8 mouse cellular contexts compared by ENCODE assay signal in the genomic region with DNA sequence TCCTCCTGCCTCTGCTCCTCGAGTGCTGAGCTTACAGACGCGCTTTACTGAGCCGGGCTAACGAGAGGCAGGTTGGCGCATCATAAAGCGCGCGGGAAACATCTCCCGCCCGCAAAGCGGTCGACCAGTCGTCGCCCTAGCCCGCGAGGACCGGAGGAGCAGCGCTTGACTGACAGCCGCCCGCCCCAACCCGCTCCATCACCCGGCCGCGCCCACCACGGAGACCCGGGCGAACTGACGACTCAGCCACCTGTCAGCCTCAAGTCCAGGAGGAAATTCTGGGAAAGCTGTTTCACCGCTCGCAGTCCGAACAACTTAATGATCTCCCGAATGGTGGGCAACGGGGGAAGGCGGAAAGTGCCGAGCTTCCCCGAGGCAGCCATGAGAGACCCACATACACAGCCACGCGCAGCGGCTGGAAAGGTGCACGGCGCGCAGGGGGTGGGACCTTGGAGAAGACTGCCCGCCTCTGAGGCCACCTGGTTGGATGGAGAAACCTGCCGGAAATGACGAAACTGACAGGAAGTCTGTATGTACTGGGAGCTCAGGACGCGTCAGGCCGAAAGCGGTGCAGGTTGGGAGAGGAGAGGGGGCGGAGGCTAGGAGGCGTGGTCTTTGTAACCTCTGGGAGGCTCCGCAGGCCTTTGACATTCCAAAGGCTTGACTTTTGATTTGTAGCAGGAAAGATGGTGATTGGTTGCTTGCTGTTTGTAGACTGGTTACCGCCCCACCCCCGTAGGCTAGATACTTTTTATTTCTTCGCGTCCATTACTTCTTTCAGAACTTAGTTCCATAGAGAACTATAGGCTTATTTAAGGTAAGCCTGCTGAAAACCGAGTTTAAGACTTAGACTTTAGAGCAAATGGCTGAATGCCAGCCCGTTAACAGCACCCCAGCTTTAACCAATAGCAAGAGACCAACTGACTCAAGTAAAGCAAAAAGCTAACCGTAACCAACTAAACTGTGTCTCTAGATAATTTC. TPM values are rescaled to one million over a fixed set of nuclear protein-coding genes. Genes with fewer than 3 reads are reported as not detected.
DNase-seq lines count a peak whose midpoint lies in the region; ATAC-seq and TF ChIP-seq lines count a peak whose summit lies in the region.

A gene (minus strand): TSS at position 451 of the 981 bp plus-strand sequence.

- peak within 1 kb of the TSS; percentile 81 for H3K27ac ChIP-seq in bone marrow, adult 2 months (ENCODE audit: control insufficient read depth, insufficient read depth, low read depth, low read length, poor library complexity)
- peak within 1 kb of the TSS; percentile 91 for H3K27ac ChIP-seq in embryonic facial prominence, embryonic 15.5 days (replicated peaks)
- H3K27ac ChIP-seq in limb, embryonic 14.5 days (replicated peaks; ENCODE audit: low read depth, low read length), result peak within 1 kb of the TSS; percentile 87
- peak within 1 kb of the TSS; percentile 79 for H3K27ac ChIP-seq in midbrain, postnatal 0 days (ENCODE audit: low read depth, low read length)

- peak; percentile 100 for DNase-seq in 416B (ENCODE audit: low read depth)
- peak; percentile 98 for DNase-seq in heart, adult 8-10 months (ENCODE audit: low spot score)
- DNase-seq in kidney, adult 9 months, result peak; percentile 99
- peak; percentile 100 for DNase-seq in limb, embryonic 14.5 days (ENCODE audit: low spot score)
- peak; percentile 100 for DNase-seq in midbrain, postnatal 0 days (ENCODE audit: low spot score)
- peak; percentile 89 to 94 for DNase-seq in spleen, postnatal 14 days (ENCODE audit: low spot score in 2 of 2)

- H3K9me3 ChIP-seq in embryonic facial prominence, embryonic 15.5 days (replicated peaks), result no peaks in the 10 kb centered on the region
- no peaks in the 10 kb centered on the region for H3K9me3 ChIP-seq in limb, embryonic 14.5 days (ENCODE audit: control insufficient read depth, low read length)
- no peaks in the 10 kb centered on the region for H3K9me3 ChIP-seq in midbrain, postnatal 0 days (ENCODE audit: low read length)

- peak within 1 kb of the TSS; percentile 28 for H3K9ac ChIP-seq in embryonic facial prominence, embryonic 15.5 days
- peak within 1 kb of the TSS; percentile 59 for H3K9ac ChIP-seq in limb, embryonic 14.5 days (ENCODE audit: low read depth, low read length, severe bottlenecking)
- H3K9ac ChIP-seq in midbrain, postnatal 0 days (replicated peaks; ENCODE audit: low read length, poor library complexity, severe bottlenecking), result peak within 1 kb of the TSS; percentile 62

- no peaks in the 10 kb centered on the region for H3K36me3 ChIP-seq in embryonic facial prominence, embryonic 15.5 days
- H3K36me3 ChIP-seq in limb, embryonic 14.5 days (ENCODE audit: control insufficient read depth, insufficient read depth, low read length), result no peaks in the 10 kb centered on the region
- H3K36me3 ChIP-seq in midbrain, postnatal 0 days (ENCODE audit: insufficient read depth, low read length), result no peaks in the 10 kb centered on the region

- H3K4me1 ChIP-seq in bone marrow, adult 2 months (ENCODE audit: control insufficient read depth, insufficient read depth, low read length), result no peaks in the 10 kb centered on the region
- H3K4me1 ChIP-seq in embryonic facial prominence, embryonic 15.5 days, result peaks cover 7% of the 10 kb centered on the region; the same call in 1 of the 2 replicates
- peaks cover 10% of the 10 kb centered on the region for H3K4me1 ChIP-seq in limb, embryonic 14.5 days (ENCODE audit: control insufficient read depth, insufficient read depth, low read length)
- 0 out of 2 replicates have a peak, but pooled peaks cover 2% of the 10 kb centered on the region for H3K4me1 ChIP-seq in midbrain, postnatal 0 days (ENCODE audit: insufficient read depth, low read length)

- peak within 1 kb of the TSS; percentile 58 for H3K4me2 ChIP-seq in embryonic facial prominence, embryonic 15.5 days (replicated peaks)
- peak within 1 kb of the TSS; percentile 65 for H3K4me2 ChIP-seq in limb, embryonic 14.5 days (replicated peaks; ENCODE audit: low read depth, low read length, severe bottlenecking)
- H3K4me2 ChIP-seq in midbrain, postnatal 0 days (ENCODE audit: low read depth, low read length, poor library complexity, severe bottlenecking), result peak within 1 kb of the TSS; percentile 66

- H3K27me3 ChIP-seq in embryonic facial prominence, embryonic 15.5 days, result no peaks in the 10 kb centered on the region
- H3K27me3 ChIP-seq in limb, embryonic 14.5 days (ENCODE audit: control insufficient read depth, insufficient read depth, low read length), result no peaks in the 10 kb centered on the region
- no peaks in the 10 kb centered on the region for H3K27me3 ChIP-seq in midbrain, postnatal 0 days (ENCODE audit: insufficient read depth, low read length)

- TF ChIP-seq CTCF in bone marrow, adult 2 months (IDR thresholded peaks at IDR 0.05; ENCODE audit: control insufficient read depth, insufficient read depth, low read length), result no peak
- no peak for TF ChIP-seq CTCF in midbrain, postnatal 0 days (IDR thresholded peaks at IDR 0.05)

- ATAC-seq in embryonic facial prominence, embryonic 15.5 days (ENCODE audit: insufficient number of reproducible peaks, low FRiP score, low TSS enrichment, low read depth), result peak; percentile 100
- ATAC-seq in limb, embryonic 14.5 days (ENCODE audit: low FRiP score, low read depth), result peak; percentile 99
- peak; percentile 99 for ATAC-seq in midbrain, postnatal 0 days (ENCODE audit: low FRiP score)

- 1% methylated on average over 60 of the region's 60 CpGs for WGBS in bone marrow, adult 2 months
- WGBS in embryonic facial prominence, embryonic 15.5 days, result 1% methylated on average over 60 of the region's 60 CpGs
- under 1% methylated on average over 59 of the region's 60 CpGs for WGBS in limb, embryonic 14.5 days
- WGBS in midbrain, postnatal 0 days, result under 1% methylated on average over 59 of the region's 60 CpGs

- TF ChIP-seq POLR2A in bone marrow, adult 2 months (IDR thresholded peaks at IDR 0.05; ENCODE audit: borderline replicate concordance, control insufficient read depth, low read depth, low read length), result peak; percentile 49; the same call in 1 of the 2 replicates
- peak; percentile 46; the same call in 1 of the 2 replicates for TF ChIP-seq POLR2A in limb, embryonic 14.5 days (IDR thresholded peaks at IDR 0.05; ENCODE audit: borderline replicate concordance, extremely low read depth, insufficient read depth, insufficient read length)

- peak within 1 kb of the TSS; percentile 90 for H3K4me3 ChIP-seq in bone marrow, adult 2 months (replicated peaks; ENCODE audit: control insufficient read depth, low read depth, low read length)
- H3K4me3 ChIP-seq in embryonic facial prominence, embryonic 15.5 days (replicated peaks), result peak within 1 kb of the TSS; percentile 84
- peak within 1 kb of the TSS; percentile 47 for H3K4me3 ChIP-seq in limb, embryonic 14.5 days (replicated peaks; ENCODE audit: low read length)
- H3K4me3 ChIP-seq in midbrain, postnatal 0 days (ENCODE audit: low read depth, low read length), result peak within 1 kb of the TSS; percentile 56

RNA-seq across cellular contexts. Expression of the gene that starts here (rescaled TPM):
- polyA plus RNA-seq in bone marrow, adult 2 months (2011; ENCODE audit: insufficient read depth, insufficient read length, low replicate concordance, missing spikeins), result 5.6 and 5.8 TPM in 2 replicates
- 13.1 and 14.1 TPM in 2 replicates for polyA plus RNA-seq in embryonic facial prominence, embryonic 15.5 days (2015; fragmentation: Nextera tagmentation; extraction: Ambion mirVana)
- 10 to 100 TPM; 10.4 to 12.6 (median 11.9) TPM for total RNA-seq in heart, adult 8-10 months (2022)
- 11.0 and 16.3 TPM in 2 replicates for polyA plus RNA-seq in limb, embryonic 14.5 days (2012; rRNA removed)
- 17.2 and 18.0 TPM in 2 replicates for polyA plus RNA-seq in limb, embryonic 14.5 days (2014; fragmentation: Nextera tagmentation; extraction: Ambion mirVana)
- 9.6 and 12.4 TPM in 2 replicates for total RNA-seq in midbrain, postnatal 0 days (2014; rRNA removed)
- polyA plus RNA-seq in midbrain, postnatal 0 days (2015; fragmentation: Nextera tagmentation; extraction: Ambion mirVana), result 7.9 and 8.7 TPM in 2 replicates

Comparison
In these comparisons a context has a peak if more than half of its experiments do, and no peak if none do; other contexts are left out.
1. Peak in every context shown above with its lines: DNase-seq, ATAC-seq, H3K4me3 ChIP-seq and H3K27ac ChIP-seq.